In the genomic region with DNA sequence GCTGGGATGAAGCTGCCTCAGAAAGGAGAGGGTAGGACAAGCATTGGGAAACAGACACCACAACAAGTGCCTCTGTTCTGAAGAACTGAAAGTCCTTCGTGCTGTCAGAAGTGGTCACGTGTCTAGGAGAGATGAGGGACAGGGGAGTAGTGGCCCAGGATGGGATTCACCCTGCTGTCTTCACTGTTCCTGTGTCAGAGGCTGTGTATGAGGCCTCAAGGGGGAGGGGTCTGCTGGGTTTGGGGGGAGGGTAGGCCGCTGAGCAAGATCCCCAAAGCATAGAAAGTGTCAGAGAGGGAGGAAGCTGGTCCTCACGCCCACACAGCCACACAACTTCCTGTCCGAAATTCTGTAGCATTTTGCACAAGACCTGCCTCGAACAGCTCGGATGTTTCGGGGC, we compare ENCODE assay signal across 10 mouse cellular contexts. TPM values are rescaled to one million over a fixed set of nuclear protein-coding genes. Genes with fewer than 3 reads are reported as not detected.
DNase-seq lines count a peak whose midpoint lies in the region; ATAC-seq lines count a peak whose summit lies in the region.
"Had no signal": no experiment of that assay in that cellular context is flagged by ENCODE, and none has a peak within 500 bp of the region (broad histone marks: within the 10 kb centered on the region; RNA-seq: fewer than 3 reads in every experiment).

No protein-coding gene starts in this region.

- H3K27me3 ChIP-seq in heart, embryonic 10.5 days (ENCODE audit: insufficient read depth, poor library complexity, severe bottlenecking), result peaks cover 9% of the 10 kb centered on the region; the same call in 1 of the 2 replicates
- no peaks in the 10 kb centered on the region for H3K27me3 ChIP-seq in lung, embryonic 15.5 days
- H3K27me3 ChIP-seq in stomach, embryonic 16.5 days (ENCODE audit: control insufficient read depth, insufficient read depth, low read length), result no peaks in the 10 kb centered on the region
- H3K27me3 ChIP-seq in forebrain, embryonic 12.5 days, result no peaks in the 10 kb centered on the region

- no peak overlapping the region for H3K4me2 ChIP-seq in lung, embryonic 15.5 days
- no peak overlapping the region for H3K4me2 ChIP-seq in stomach, embryonic 16.5 days (ENCODE audit: low read depth, low read length)
- H3K4me2 ChIP-seq in forebrain, embryonic 12.5 days, result no peak overlapping the region
- H3K4me2 ChIP-seq: midbrain, embryonic 12.5 days had no signal

- H3K9me3 ChIP-seq in heart, embryonic 10.5 days, result no peaks in the 10 kb centered on the region
- H3K9me3 ChIP-seq in lung, embryonic 15.5 days, result no peaks in the 10 kb centered on the region
- H3K9me3 ChIP-seq in stomach, embryonic 16.5 days (replicated peaks; ENCODE audit: control insufficient read depth, low read length), result no peaks in the 10 kb centered on the region
- H3K9me3 ChIP-seq in forebrain, embryonic 12.5 days, result no peaks in the 10 kb centered on the region
- H3K9me3 ChIP-seq: midbrain, embryonic 12.5 days had no signal

- H3K9ac ChIP-seq in lung, embryonic 15.5 days, result no peak overlapping the region
- no peak overlapping the region for H3K9ac ChIP-seq in stomach, embryonic 16.5 days (ENCODE audit: low read length)
- H3K9ac ChIP-seq in forebrain, embryonic 12.5 days, result no peak overlapping the region
- H3K9ac ChIP-seq: midbrain, embryonic 12.5 days had no signal

- WGBS in heart, embryonic 10.5 days, result 53% methylated on average over 8 of the region's 8 CpGs
- 32% methylated on average over 8 of the region's 8 CpGs for WGBS in lung, embryonic 15.5 days
- whole genome bisulfite sequencing in stomach, embryonic 16.5 days, result 44% methylated on average over 8 of the region's 8 CpGs
- 67% methylated on average over 8 of the region's 8 CpGs for whole genome bisulfite sequencing in forebrain, embryonic 12.5 days

- peaks cover 29% of the 10 kb centered on the region for H3K4me1 ChIP-seq in heart, embryonic 10.5 days
- peaks cover 7% of the 10 kb centered on the region for H3K4me1 ChIP-seq in lung, embryonic 15.5 days
- H3K4me1 ChIP-seq in stomach, embryonic 16.5 days (ENCODE audit: control insufficient read depth, insufficient read depth, low read length), result no peaks in the 10 kb centered on the region
- no peaks in the 10 kb centered on the region for H3K4me1 ChIP-seq in forebrain, embryonic 12.5 days
- H3K4me1 ChIP-seq: midbrain, embryonic 12.5 days had no signal

- H3K27ac ChIP-seq in heart, embryonic 10.5 days, result peak overlapping the region; percentile 57; the same call in 1 of the 2 replicates
- peak overlapping the region; percentile 11; the same call in 1 of the 2 replicates for H3K27ac ChIP-seq in lung, embryonic 15.5 days
- H3K27ac ChIP-seq in stomach, embryonic 16.5 days (ENCODE audit: low read length), result peak overlapping the region; percentile 21; the same call in 1 of the 2 replicates
- no peak overlapping the region for H3K27ac ChIP-seq in forebrain, embryonic 12.5 days
- H3K27ac ChIP-seq: midbrain, embryonic 12.5 days had no signal

- H3K4me3 ChIP-seq in heart, embryonic 10.5 days, result no peak overlapping the region
- no peak overlapping the region for H3K4me3 ChIP-seq in lung, embryonic 15.5 days
- H3K4me3 ChIP-seq in stomach, embryonic 16.5 days (replicated peaks; ENCODE audit: low read length), result no peak overlapping the region
- H3K4me3 ChIP-seq in forebrain, embryonic 12.5 days (replicated peaks), result no peak overlapping the region
- H3K4me3 ChIP-seq: midbrain, embryonic 12.5 days had no signal

- no peaks in the 10 kb centered on the region for H3K36me3 ChIP-seq in heart, embryonic 10.5 days
- no peaks in the 10 kb centered on the region for H3K36me3 ChIP-seq in lung, embryonic 15.5 days
- H3K36me3 ChIP-seq in stomach, embryonic 16.5 days (ENCODE audit: control insufficient read depth, insufficient read depth, low read length), result no peaks in the 10 kb centered on the region
- no peaks in the 10 kb centered on the region for H3K36me3 ChIP-seq in forebrain, embryonic 12.5 days (replicated peaks)
- H3K36me3 ChIP-seq: midbrain, embryonic 12.5 days had no signal

- ATAC-seq in lung, embryonic 15.5 days (ENCODE audit: borderline replicate concordance, extremely low read depth, low FRiP score, low TSS enrichment), result 0 out of 2 replicates have a peak, but pooled peaks have one; percentile 37
- peak; percentile 15; the same call in 1 of the 2 replicates for ATAC-seq in stomach, embryonic 16.5 days (ENCODE audit: insufficient read depth, low FRiP score)
- no peak for ATAC-seq in forebrain, embryonic 12.5 days (ENCODE audit: low FRiP score)

- DNase-seq in spleen, postnatal 36 days (ENCODE audit: low spot score in 2 of 2), result peak; percentile 42 to 51
- DNase-seq in spleen, adult 12 weeks (ENCODE audit: low spot score), result no peak
- no peak for DNase-seq in heart, embryonic 10.5 days (ENCODE audit: low spot score)
- DNase-seq in urinary bladder, postnatal 10 days (ENCODE audit: low spot score), result no peak
- DNase-seq: embryo, embryonic 11 days; gastrocnemius, postnatal 14 days had no signal

RNA-seq across cellular contexts. Expression of a gene that starts 13.5 kb away (rescaled TPM):
- 4.8 and 7.9 TPM in 2 replicates for polyA plus RNA-seq in heart, embryonic 10.5 days (2016; fragmentation: Nextera tagmentation; extraction: Ambion mirVana)
- polyA plus RNA-seq in lung, embryonic 15.5 days (2015; fragmentation: Nextera tagmentation; extraction: Ambion mirVana), result 9.3 and 11.4 TPM in 2 replicates
- polyA plus RNA-seq in stomach, embryonic 16.5 days (2015; fragmentation: Nextera tagmentation; extraction: Ambion mirVana), result 8.0 and 8.4 TPM in 2 replicates
- polyA plus RNA-seq in forebrain, embryonic 12.5 days (2016; fragmentation: Nextera tagmentation; extraction: Ambion mirVana), result 3.5 and 3.7 TPM in 2 replicates

RNA-seq across cellular contexts. Expression of a gene that starts 48.3 kb away (rescaled TPM):
- polyA plus RNA-seq in heart, embryonic 10.5 days (2016; fragmentation: Nextera tagmentation; extraction: Ambion mirVana), result 20.6 and 21.8 TPM in 2 replicates
- polyA plus RNA-seq in lung, embryonic 15.5 days (2015; fragmentation: Nextera tagmentation; extraction: Ambion mirVana), result 28.5 and 29.4 TPM in 2 replicates
- polyA plus RNA-seq in stomach, embryonic 16.5 days (2015; fragmentation: Nextera tagmentation; extraction: Ambion mirVana), result 15.6 and 17.9 TPM in 2 replicates
- 26.4 and 28.1 TPM in 2 replicates for polyA plus RNA-seq in forebrain, embryonic 12.5 days (2016; fragmentation: Nextera tagmentation; extraction: Ambion mirVana)

RNA-seq across cellular contexts. Expression of a gene that starts 48.4 kb away (rescaled TPM):
- 16.6 and 20.7 TPM in 2 replicates for polyA plus RNA-seq in heart, embryonic 10.5 days (2016; fragmentation: Nextera tagmentation; extraction: Ambion mirVana)
- 13.1 and 14.7 TPM in 2 replicates for polyA plus RNA-seq in lung, embryonic 15.5 days (2015; fragmentation: Nextera tagmentation; extraction: Ambion mirVana)
- 14.1 and 15.1 TPM in 2 replicates for polyA plus RNA-seq in stomach, embryonic 16.5 days (2015; fragmentation: Nextera tagmentation; extraction: Ambion mirVana)
- 11.9 and 15.3 TPM in 2 replicates for polyA plus RNA-seq in forebrain, embryonic 12.5 days (2016; fragmentation: Nextera tagmentation; extraction: Ambion mirVana)

RNA-seq across cellular contexts. Expression of a gene that starts 53.5 kb away (rescaled TPM):
- not detected in 2 replicates for polyA plus RNA-seq in heart, embryonic 10.5 days (2016; fragmentation: Nextera tagmentation; extraction: Ambion mirVana)
- not detected in 2 replicates for polyA plus RNA-seq in lung, embryonic 15.5 days (2015; fragmentation: Nextera tagmentation; extraction: Ambion mirVana)
- not detected in 2 replicates for polyA plus RNA-seq in stomach, embryonic 16.5 days (2015; fragmentation: Nextera tagmentation; extraction: Ambion mirVana)
- polyA plus RNA-seq in forebrain, embryonic 12.5 days (2016; fragmentation: Nextera tagmentation; extraction: Ambion mirVana), result not detected in 2 replicates
- polyA plus RNA-seq: midbrain, embryonic 12.5 days had no signal

Comparison
In these comparisons a context has a peak if more than half of its experiments do, and no peak if none do; other contexts are left out.
1. DNase-seq: peak in spleen, postnatal 36 days (2 of 2); none in spleen, adult 12 weeks (single experiment), heart, embryonic 10.5 days (single experiment) and urinary bladder, postnatal 10 days (single experiment).